ENCODE assay signal across 31 mouse cellular contexts in the genomic region with DNA sequence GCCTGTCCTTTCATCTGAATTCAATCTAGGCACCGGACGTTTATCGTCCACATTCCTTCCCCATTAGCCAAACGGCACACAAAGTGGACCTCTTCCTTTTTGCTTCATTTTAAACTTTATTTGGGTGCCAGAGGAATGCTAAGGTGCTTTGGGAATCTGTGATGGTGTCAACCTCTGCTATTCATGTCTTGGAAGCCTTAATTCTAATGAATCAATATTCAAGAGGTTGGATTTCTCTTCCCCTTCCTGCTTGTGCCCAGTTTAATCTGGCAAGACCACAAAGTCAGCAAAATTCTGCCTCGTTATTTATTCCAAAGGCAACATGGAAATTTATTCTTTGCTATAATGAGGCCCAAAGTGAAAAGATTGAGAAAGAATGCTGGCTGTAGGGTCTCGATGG. TPM values are rescaled to one million over a fixed set of nuclear protein-coding genes. Genes with fewer than 3 reads are reported as not detected.
"Had no signal": no experiment of that assay in that cellular context is flagged by ENCODE, and none has a peak within 500 bp of the region (broad histone marks: within the 10 kb centered on the region; RNA-seq: fewer than 3 reads in every experiment).

No protein-coding gene starts in this region.

- H3K4me1 ChIP-seq: heart, embryonic 13.5 days; heart, embryonic 15.5 days; hindbrain, embryonic 13.5 days; hindbrain, embryonic 15.5 days; kidney, embryonic 15.5 days; limb, embryonic 13.5 days; limb, embryonic 15.5 days; liver, embryonic 12.5 days had no signal

- H3K4me2 ChIP-seq: heart, embryonic 11.5 days; heart, embryonic 13.5 days; heart, embryonic 15.5 days; hindbrain, embryonic 13.5 days; hindbrain, embryonic 15.5 days; kidney, embryonic 15.5 days; limb, embryonic 13.5 days; limb, embryonic 15.5 days; liver, embryonic 12.5 days had no signal

- H3K27me3 ChIP-seq: heart, embryonic 13.5 days; heart, embryonic 15.5 days; hindbrain, embryonic 13.5 days; hindbrain, embryonic 15.5 days; kidney, embryonic 15.5 days; limb, embryonic 13.5 days; limb, embryonic 15.5 days; liver, embryonic 12.5 days had no signal

- H3K9me3 ChIP-seq: heart, embryonic 13.5 days; heart, embryonic 15.5 days; hindbrain, embryonic 13.5 days; hindbrain, embryonic 15.5 days; kidney, embryonic 15.5 days; limb, embryonic 13.5 days; limb, embryonic 15.5 days; liver, embryonic 12.5 days had no signal

- H3K27ac ChIP-seq: heart, adult 2 months; heart, embryonic 13.5 days; heart, embryonic 15.5 days; hindbrain, embryonic 13.5 days; hindbrain, embryonic 15.5 days; hindbrain, postnatal 0 days; kidney, embryonic 15.5 days; kidney, postnatal 0 days; limb, embryonic 13.5 days; limb, embryonic 15.5 days; liver, embryonic 12.5 days; liver, embryonic 14.5 days had no signal

- H3K4me3 ChIP-seq: heart, adult 2 months; heart, embryonic 13.5 days; heart, embryonic 15.5 days; hindbrain, embryonic 13.5 days; hindbrain, embryonic 15.5 days; kidney, embryonic 15.5 days; limb, embryonic 13.5 days; limb, embryonic 15.5 days; liver, embryonic 12.5 days had no signal

- DNase-seq: gastrocnemius, postnatal 14 days; gastrocnemius, postnatal 36 days; heart, adult 11 months; heart, adult 2 months; heart, postnatal 14 days; heart, postnatal 36 days; kidney, adult 11 months; kidney, adult 2 months; kidney, adult 9 months; kidney, postnatal 14 days; kidney, postnatal 36 days; layer of hippocampus, postnatal 36 days; left cerebral cortex, postnatal 4 days had no signal

- H3K9ac ChIP-seq: heart, embryonic 13.5 days; heart, embryonic 15.5 days; hindbrain, embryonic 13.5 days; hindbrain, embryonic 15.5 days; kidney, embryonic 15.5 days; limb, embryonic 13.5 days; limb, embryonic 15.5 days; liver, embryonic 12.5 days; liver, embryonic 14.5 days had no signal

- H3K36me3 ChIP-seq: heart, embryonic 13.5 days; heart, embryonic 15.5 days; hindbrain, embryonic 13.5 days; hindbrain, embryonic 15.5 days; kidney, embryonic 15.5 days; limb, embryonic 13.5 days; limb, embryonic 15.5 days; liver, embryonic 12.5 days had no signal

- ATAC-seq: hindbrain, postnatal 0 days; intestine, embryonic 16.5 days; liver, embryonic 12.5 days had no signal

RNA-seq across cellular contexts. Expression of gene Slco1c1, which starts 6.7 kb away (rescaled TPM):
- total RNA-seq: gastrocnemius, adult 18-20 months; gastrocnemius, adult 8-10 months; gastrocnemius, postnatal 36 days; hematopoietic stem cell, adult 5-6 weeks; liver, adult 2 months had no signal
- polyA plus RNA-seq: liver, adult 2 months; liver, embryonic 12.5 days; liver, embryonic 16.5 days had no signal
